Mouse (Mus musculus) MEL (cell line): ENCODE results near the gene Entpd5.

ENCODE experiments used
- CHD1 ChIP-seq: IDR thresholded peaks from 2 replicates; pipeline ENCODE4 v1.6.1; 2012; ENCODE audit warnings: low read depth, mild to moderate bottlenecking, inconsistent platforms, low read length, improper control_type of control experiment
- GATA1 ChIP-seq: IDR thresholded peaks from 2 replicates; pipeline ENCODE4 v1.6.1; 2011; ENCODE audit warnings: low read depth, low read length, improper control_type of control experiment

- TF ChIP-seq CHD1 (no peak), GATA1 (no peak)
These were observed 21.0 kb upstream of the Entpd5 start for GRCm38 (mm10) chr12:84429825-84430224.
